Mouse (Mus musculus) frontal cortex, adult (tissue): ENCODE data around the gene Tapbp.
"Not testable (repeated sequence)": the region's sequence is repeated elsewhere in the genome, so short reads cannot be mapped to it uniquely, and the experiment has no call there.

Source experiments
- ATAC-seq: cut with Nextera tagmentation; 2 replicates; pipeline ENCODE4 v1.9.2; 2017; ENCODE audit warnings: mild to moderate bottlenecking, moderate library complexity, mixed read lengths; ENCODE audit not compliant: low TSS enrichment

Gene Tapbp

GRCm38 (mm10) chr17:33904835-33905234 is 10.9 kb upstream of the Tapbp start, which contains the start of gene Platr17:
Platr17 (plus strand) TSS chr17:33905135.
- ATAC-seq, result not testable (repeated sequence)

- ATAC-seq, result peak; percentile 52
These were observed 7.2 kb upstream of the Tapbp start for GRCm38 (mm10) chr17:33908331-33909076.

GRCm38 (mm10) chr17:33909077-33909868 is 6.4 kb upstream of the Tapbp start, which contains the start of gene Daxx:
Daxx (plus strand) TSS chr17:33909414.
- peak; percentile 94 for ATAC-seq

- ATAC-seq, result 0 out of 2 replicates have a peak, but pooled peaks have one; percentile 8
These were observed 5.8 kb upstream of the Tapbp start for GRCm38 (mm10) chr17:33909869-33910250.

- no peak for ATAC-seq
These were observed 5.2 kb upstream of the Tapbp start for GRCm38 (mm10) chr17:33910346-33911051.

GRCm38 (mm10) chr17:33911052-33911812 is 4.5 kb upstream of the Tapbp start:
- no peak for ATAC-seq

- ATAC-seq, result no peak
These were observed 3.8 kb upstream of the Tapbp start for GRCm38 (mm10) chr17:33911813-33912414.

GRCm38 (mm10) chr17:33913264-33913663 is 2.4 kb upstream of the Tapbp start:
- no peak for ATAC-seq

- no peak for ATAC-seq
These were observed 1.8 kb upstream of the Tapbp start for GRCm38 (mm10) chr17:33913905-33914304.

- no peak for ATAC-seq
These were observed 719 bp upstream of the Tapbp start for GRCm38 (mm10) chr17:33914969-33915391.

GRCm38 (mm10) chr17:33916294-33916693 is 595 bp downstream of the Tapbp start:
- ATAC-seq, result no peak

GRCm38 (mm10) chr17:33916847-33917655 is 1.4 kb downstream of the Tapbp start:
- no peak for ATAC-seq

GRCm38 (mm10) chr17:33917656-33918292 is 2.1 kb downstream of the Tapbp start:
- no peak for ATAC-seq

- ATAC-seq, result no peak
These were observed 2.8 kb downstream of the Tapbp start for GRCm38 (mm10) chr17:33918293-33919203.

- peak; percentile 6; the same call in 1 of the 2 replicates for ATAC-seq
These were observed 3.9 kb downstream of the Tapbp start for GRCm38 (mm10) chr17:33919351-33920281.

- ATAC-seq, result peak; percentile 35
These were observed 4.8 kb downstream of the Tapbp start for GRCm38 (mm10) chr17:33920282-33921097.
